Mouse (Mus musculus): ENCODE results near the gene Flt3. TPM values are rescaled to one million over a fixed set of nuclear protein-coding genes. Genes with fewer than 3 reads are reported as not detected.

Gene Flt3
- polyA plus RNA-seq, 1 experiment from 2014 or later = 0.04 TPM

GRCm38 (mm10) chr5:147331547-147331946 lies 68.7 kb downstream of the Flt3 start:
- Histone ChIP-seq H3K4me1 (ENCODE audit: control insufficient read depth, insufficient read depth, low read length) (no peaks in the 10 kb centered on the region), H3K27ac (ENCODE audit: low read depth, low read length) (no peak overlapping the region), H3K27me3 (replicated peaks; ENCODE audit: control insufficient read depth, insufficient read depth, low read length) (no peaks in the 10 kb centered on the region), H3K4me3 (ENCODE audit: low read depth, low read length) (no peak overlapping the region), H3K4me2 (ENCODE audit: low read length) (no peak overlapping the region), H3K36me3 (ENCODE audit: control insufficient read depth, insufficient read depth, low read length) (no peaks in the 10 kb centered on the region), H3K9me3 (replicated peaks; ENCODE audit: control insufficient read depth, low read length) (no peaks in the 10 kb centered on the region), H3K9ac (ENCODE audit: low read length) (no peak overlapping the region)
- 43% methylated on average over 2 of the region's 2 CpGs for WGBS
- ATAC-seq (no peak), DNase-seq (ENCODE audit: low spot score) (peak; percentile 40)

- Histone ChIP-seq H3K27ac (ENCODE audit: low read depth, low read length) (no peak overlapping the region), H3K4me1 (ENCODE audit: control insufficient read depth, insufficient read depth, low read length) (no peaks in the 10 kb centered on the region), H3K4me2 (ENCODE audit: low read length) (no peak overlapping the region), H3K27me3 (replicated peaks; ENCODE audit: control insufficient read depth, insufficient read depth, low read length) (no peaks in the 10 kb centered on the region), H3K4me3 (ENCODE audit: low read depth, low read length) (no peak overlapping the region), H3K9me3 (replicated peaks; ENCODE audit: control insufficient read depth, low read length) (no peaks in the 10 kb centered on the region), H3K36me3 (ENCODE audit: control insufficient read depth, insufficient read depth, low read length) (no peaks in the 10 kb centered on the region), H3K9ac (ENCODE audit: low read length) (no peak overlapping the region)
- ATAC-seq (no peak), DNase-seq (ENCODE audit: low spot score) (no peak)
- 82% methylated on average over 11 of the region's 11 CpGs for WGBS
Observed at GRCm38 (mm10) chr5:147329946-147330345, 70.3 kb downstream of the Flt3 start.

GRCm38 (mm10) chr5:147327636-147328035 lies 72.7 kb downstream of the Flt3 start:
- H3K4me1 ChIP-seq (ENCODE audit: control insufficient read depth, insufficient read depth, low read length) = no peaks in the 10 kb centered on the region
- ATAC-seq = no peak
- WGBS = 88% methylated on average over 5 of the region's 5 CpGs
- H3K27me3 ChIP-seq (replicated peaks; ENCODE audit: control insufficient read depth, insufficient read depth, low read length) = no peaks in the 10 kb centered on the region
- H3K9me3 ChIP-seq (replicated peaks; ENCODE audit: control insufficient read depth, low read length) = no peaks in the 10 kb centered on the region
- no peak overlapping the region for H3K4me3 ChIP-seq (ENCODE audit: low read depth, low read length)
- no peak for DNase-seq (ENCODE audit: low spot score)
- no peak overlapping the region for H3K4me2 ChIP-seq (ENCODE audit: low read length)
- H3K27ac ChIP-seq (ENCODE audit: low read depth, low read length) = no peak overlapping the region
- no peaks in the 10 kb centered on the region for H3K36me3 ChIP-seq (ENCODE audit: control insufficient read depth, insufficient read depth, low read length)
- no peak overlapping the region for H3K9ac ChIP-seq (ENCODE audit: low read length)

- Histone ChIP-seq H3K9ac (ENCODE audit: low read length) (no peak overlapping the region), H3K27me3 (replicated peaks; ENCODE audit: control insufficient read depth, insufficient read depth, low read length) (peaks cover 13% of the 10 kb centered on the region), H3K27ac (ENCODE audit: low read depth, low read length) (no peak overlapping the region), H3K4me3 (ENCODE audit: low read depth, low read length) (no peak overlapping the region), H3K9me3 (replicated peaks; ENCODE audit: control insufficient read depth, low read length) (no peaks in the 10 kb centered on the region), H3K36me3 (ENCODE audit: control insufficient read depth, insufficient read depth, low read length) (no peaks in the 10 kb centered on the region), H3K4me2 (ENCODE audit: low read length) (no peak overlapping the region), H3K4me1 (ENCODE audit: control insufficient read depth, insufficient read depth, low read length) (no peaks in the 10 kb centered on the region)
- DNase-seq (ENCODE audit: low spot score) (no peak), ATAC-seq (no peak)
- WGBS = 70% methylated on average over 11 of the region's 11 CpGs
Observed at GRCm38 (mm10) chr5:147325931-147326330, 74.4 kb downstream of the Flt3 start.

GRCm38 (mm10) chr5:147323237-147323917 lies 76.9 kb downstream of the Flt3 start:
- no peaks in the 10 kb centered on the region for H3K9me3 ChIP-seq (replicated peaks; ENCODE audit: control insufficient read depth, low read length)
- H3K4me1 ChIP-seq (ENCODE audit: control insufficient read depth, insufficient read depth, low read length) = no peaks in the 10 kb centered on the region
- H3K4me3 ChIP-seq (ENCODE audit: low read depth, low read length) = no peak overlapping the region
- H3K36me3 ChIP-seq (ENCODE audit: control insufficient read depth, insufficient read depth, low read length) = no peaks in the 10 kb centered on the region
- DNase-seq (ENCODE audit: low spot score) (peak; percentile 72), ATAC-seq (peak; percentile 50; the same call in 1 of the 2 replicates)
- 22% methylated on average over 17 of the region's 17 CpGs for WGBS
- H3K9ac ChIP-seq (ENCODE audit: low read length) = no peak overlapping the region
- peaks cover 25% of the 10 kb centered on the region for H3K27me3 ChIP-seq (replicated peaks; ENCODE audit: control insufficient read depth, insufficient read depth, low read length)
- no peak overlapping the region for H3K4me2 ChIP-seq (ENCODE audit: low read length)
- no peak overlapping the region for H3K27ac ChIP-seq (ENCODE audit: low read depth, low read length)

GRCm38 (mm10) chr5:147322183-147322582 lies 78.1 kb downstream of the Flt3 start, which contains the start of gene Urad:
Gene Urad (minus strand): TSS chr5:147322440.
- ATAC-seq (no peak), DNase-seq (ENCODE audit: low spot score) (no peak)
- no peaks in the 10 kb centered on the region for H3K4me1 ChIP-seq (ENCODE audit: control insufficient read depth, insufficient read depth, low read length)
- no peaks in the 10 kb centered on the region for H3K9me3 ChIP-seq (replicated peaks; ENCODE audit: control insufficient read depth, low read length)
- WGBS = 80% methylated on average over 8 of the region's 8 CpGs
- no peak within 1 kb of the TSS for H3K9ac ChIP-seq (ENCODE audit: low read length)
- H3K36me3 ChIP-seq (ENCODE audit: control insufficient read depth, insufficient read depth, low read length) = no peaks in the 10 kb centered on the region
- H3K27me3 ChIP-seq (replicated peaks; ENCODE audit: control insufficient read depth, insufficient read depth, low read length) = peaks cover 37% of the 10 kb centered on the region
- H3K4me2 ChIP-seq (ENCODE audit: low read length) = no peak within 1 kb of the TSS
- no peak within 1 kb of the TSS for H3K27ac ChIP-seq (ENCODE audit: low read depth, low read length)
- H3K4me3 ChIP-seq (ENCODE audit: low read depth, low read length) = no peak within 1 kb of the TSS

GRCm38 (mm10) chr5:147319653-147320052 lies 80.6 kb downstream of the Flt3 start:
- Histone ChIP-seq H3K4me3 (ENCODE audit: low read depth, low read length) (no peak overlapping the region), H3K27ac (ENCODE audit: low read depth, low read length) (no peak overlapping the region), H3K9ac (ENCODE audit: low read length) (no peak overlapping the region), H3K9me3 (replicated peaks; ENCODE audit: control insufficient read depth, low read length) (no peaks in the 10 kb centered on the region), H3K36me3 (ENCODE audit: control insufficient read depth, insufficient read depth, low read length) (no peaks in the 10 kb centered on the region), H3K27me3 (replicated peaks; ENCODE audit: control insufficient read depth, insufficient read depth, low read length) (peaks cover 62% of the 10 kb centered on the region), H3K4me2 (ENCODE audit: low read length) (no peak overlapping the region), H3K4me1 (ENCODE audit: control insufficient read depth, insufficient read depth, low read length) (no peaks in the 10 kb centered on the region)
- peak; percentile 92 for DNase-seq (ENCODE audit: low spot score)
- peak; percentile 74; the same call in 1 of the 2 replicates for ATAC-seq

- ATAC-seq = no peak
- Histone ChIP-seq H3K9ac (ENCODE audit: low read length) (no peak overlapping the region), H3K4me3 (ENCODE audit: low read depth, low read length) (no peak overlapping the region)
Observed at GRCm38 (mm10) chr5:147317991-147318390, 82.3 kb downstream of the Flt3 start.

GRCm38 (mm10) chr5:147317321-147317720 lies 83.0 kb downstream of the Flt3 start:
- Histone ChIP-seq H3K4me2 (ENCODE audit: low read length) (no peak overlapping the region), H3K9me3 (replicated peaks; ENCODE audit: control insufficient read depth, low read length) (no peaks in the 10 kb centered on the region), H3K36me3 (ENCODE audit: control insufficient read depth, insufficient read depth, low read length) (no peaks in the 10 kb centered on the region), H3K4me1 (ENCODE audit: control insufficient read depth, insufficient read depth, low read length) (no peaks in the 10 kb centered on the region), H3K27ac (ENCODE audit: low read depth, low read length) (no peak overlapping the region), H3K27me3 (replicated peaks; ENCODE audit: control insufficient read depth, insufficient read depth, low read length) (peaks cover 85% of the 10 kb centered on the region), H3K4me3 (ENCODE audit: low read depth, low read length) (no peak overlapping the region), H3K9ac (ENCODE audit: low read length) (no peak overlapping the region)
- DNase-seq (ENCODE audit: low spot score) = no peak
- no peak for ATAC-seq
- WGBS = 5% methylated on average over 7 of the region's 7 CpGs

More at GRCm38 (mm10) chr5:147317991-147318390, 82.3 kb downstream of the Flt3 start:
- peaks cover 79% of the 10 kb centered on the region for H3K27me3 ChIP-seq (replicated peaks; ENCODE audit: control insufficient read depth, insufficient read depth, low read length)
- WGBS = 27% methylated on average over 7 of the region's 7 CpGs
- H3K4me2 ChIP-seq (ENCODE audit: low read length) = no peak overlapping the region
- H3K9me3 ChIP-seq (replicated peaks; ENCODE audit: control insufficient read depth, low read length) = no peaks in the 10 kb centered on the region
- no peak overlapping the region for H3K27ac ChIP-seq (ENCODE audit: low read depth, low read length)
- DNase-seq (ENCODE audit: low spot score) = no peak
- H3K36me3 ChIP-seq (ENCODE audit: control insufficient read depth, insufficient read depth, low read length) = no peaks in the 10 kb centered on the region
- H3K4me1 ChIP-seq (ENCODE audit: control insufficient read depth, insufficient read depth, low read length) = no peaks in the 10 kb centered on the region
